Mouse (Mus musculus): ENCODE measurements around the gene Tas1r2.
A peak's percentile ranks its signal among the peaks of the same experiment; 100 is the strongest.

Gene Tas1r2

GRCm38 (mm10) chr4:139638356-139638755 is 15.0 kb upstream of the Tas1r2 start:
- no peak for DNase-seq (ENCODE audit: low spot score in 2 of 2)

GRCm38 (mm10) chr4:139639801-139640200 is 13.5 kb upstream of the Tas1r2 start:
- DNase-seq (ENCODE audit: low spot score in 2 of 2): no peak

DNA sequence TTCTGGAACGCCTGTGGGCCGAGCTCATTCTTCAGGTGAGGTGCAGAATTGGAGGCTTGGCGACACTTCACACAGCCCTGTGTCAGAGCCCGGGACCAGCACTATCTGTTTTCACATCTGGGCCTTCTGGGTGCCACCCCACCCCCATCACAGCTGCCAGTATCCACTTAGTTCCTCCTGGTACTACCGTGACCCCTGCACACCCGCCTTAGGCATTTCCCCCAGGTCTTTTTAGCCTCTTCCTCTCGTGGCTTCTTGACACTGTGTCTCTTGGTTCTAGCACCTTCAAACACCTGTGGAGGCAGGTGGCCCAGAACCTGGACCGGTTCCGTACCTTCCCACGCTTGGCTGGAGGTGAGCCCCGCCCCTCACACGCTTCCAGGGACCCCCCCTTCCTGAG is 13.0 kb upstream of the Tas1r2 start:
- no peak for DNase-seq (ENCODE audit: low spot score in 2 of 2)

- DNase-seq (ENCODE audit: low spot score in 2 of 2): no peak
Measured at GRCm38 (mm10) chr4:139640775-139641174, 12.6 kb upstream of the Tas1r2 start.

DNA sequence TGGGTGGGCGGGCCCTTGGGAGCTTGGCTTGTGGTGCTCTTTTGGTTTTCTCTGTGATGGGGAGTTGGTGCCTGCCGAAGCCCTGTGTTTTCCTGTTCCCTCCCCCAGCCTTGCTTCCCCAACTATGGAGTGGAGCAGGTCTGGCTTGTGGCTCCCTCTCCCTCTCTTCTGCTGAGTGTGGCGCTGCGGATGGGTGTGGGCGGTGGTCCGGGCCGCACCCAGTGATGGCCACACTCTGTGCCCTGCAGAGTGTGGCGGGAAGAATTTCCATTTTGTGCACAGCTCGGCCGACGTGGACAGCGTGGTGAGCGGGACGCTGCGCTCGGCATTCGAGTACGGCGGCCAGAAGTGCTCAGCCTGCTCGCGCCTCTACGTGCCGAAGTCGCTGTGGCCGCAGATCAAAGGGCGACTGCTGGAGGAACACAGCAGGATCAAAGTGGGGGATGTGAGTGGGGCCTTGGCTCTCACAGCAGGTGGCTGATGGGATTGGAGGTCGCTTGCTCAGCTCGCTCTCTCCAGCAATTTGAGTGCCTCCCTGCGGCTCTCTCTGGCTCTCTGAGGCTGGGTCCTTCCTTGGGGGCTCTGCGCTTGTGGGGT is 11.4 kb upstream of the Tas1r2 start:
- no peak for DNase-seq (ENCODE audit: low spot score in 2 of 2)

DNA sequence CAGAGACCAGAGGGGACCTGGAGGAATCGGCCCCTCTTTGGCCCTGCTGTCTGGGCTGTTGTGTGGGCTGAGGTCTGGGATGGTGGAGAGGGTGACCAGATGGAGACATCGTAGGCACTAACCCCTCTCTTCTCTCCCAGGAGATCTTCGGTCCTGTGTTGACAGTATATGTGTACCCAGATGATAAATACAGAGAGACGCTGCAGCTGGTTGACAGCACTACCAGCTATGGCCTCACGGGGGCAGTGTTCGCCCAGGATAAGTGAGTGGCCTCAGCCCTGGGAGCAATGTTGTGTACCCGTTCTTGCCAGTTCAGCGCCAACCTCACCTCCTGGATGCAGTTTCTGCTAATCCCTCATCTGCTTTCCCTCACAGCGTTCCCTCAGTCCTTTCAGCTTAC is 9.4 kb upstream of the Tas1r2 start:
- peak; percentile 75 to 91 for DNase-seq (ENCODE audit: low spot score in 2 of 2)

DNA sequence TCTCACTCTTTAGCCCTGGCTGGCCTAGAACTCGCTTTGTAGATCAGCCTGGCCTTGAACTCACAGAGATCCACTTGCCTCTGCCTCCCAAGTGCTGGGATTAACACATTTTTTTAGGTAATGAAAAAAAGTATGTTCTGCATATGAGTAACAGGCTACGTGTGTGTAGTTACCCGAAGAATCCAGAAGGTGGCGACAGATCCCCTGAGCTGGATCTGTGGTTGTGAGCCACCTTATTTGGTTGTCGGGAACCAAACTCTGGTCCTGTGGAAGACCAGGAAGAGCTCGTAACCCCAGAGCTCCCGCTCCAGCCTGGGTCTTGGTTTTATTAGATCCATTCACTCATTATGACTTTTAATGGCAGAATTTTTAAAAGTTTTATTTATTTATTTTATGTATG is 6.4 kb upstream of the Tas1r2 start:
- DNase-seq (ENCODE audit: low spot score in 2 of 2): no peak

DNA sequence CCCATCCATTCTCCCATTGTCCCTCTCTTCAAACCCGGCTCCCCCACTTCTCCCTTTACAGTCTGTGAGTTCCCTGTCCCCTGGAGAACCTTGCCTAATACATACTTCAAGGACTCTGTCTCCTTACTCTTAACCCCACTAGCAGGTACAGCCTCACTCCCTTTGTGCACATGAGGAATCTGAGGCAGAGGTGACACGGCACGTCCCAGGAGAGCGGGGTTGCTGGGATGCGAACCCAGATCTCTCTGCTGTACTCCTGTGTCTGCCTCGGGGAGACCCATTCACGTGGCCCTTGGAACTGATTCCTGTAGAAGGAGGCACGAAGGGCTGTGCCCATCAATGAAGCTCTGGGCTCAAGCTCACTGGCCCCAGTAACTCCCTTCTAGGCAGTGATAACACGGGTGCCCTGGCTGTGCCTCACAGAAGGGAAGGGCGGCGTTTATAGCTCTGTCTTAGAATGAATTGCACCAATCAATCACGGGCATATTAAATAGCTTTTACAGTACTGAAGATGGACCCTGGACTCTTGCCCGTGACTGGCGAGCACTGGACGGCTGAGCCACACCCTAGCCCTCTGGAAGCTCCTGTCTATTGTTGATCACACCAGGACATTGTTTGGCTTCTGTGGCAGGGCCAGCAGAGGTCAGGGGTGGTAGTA is 3.1 kb upstream of the Tas1r2 start:
- DNase-seq (ENCODE audit: low spot score in 2 of 2): no peak

DNA sequence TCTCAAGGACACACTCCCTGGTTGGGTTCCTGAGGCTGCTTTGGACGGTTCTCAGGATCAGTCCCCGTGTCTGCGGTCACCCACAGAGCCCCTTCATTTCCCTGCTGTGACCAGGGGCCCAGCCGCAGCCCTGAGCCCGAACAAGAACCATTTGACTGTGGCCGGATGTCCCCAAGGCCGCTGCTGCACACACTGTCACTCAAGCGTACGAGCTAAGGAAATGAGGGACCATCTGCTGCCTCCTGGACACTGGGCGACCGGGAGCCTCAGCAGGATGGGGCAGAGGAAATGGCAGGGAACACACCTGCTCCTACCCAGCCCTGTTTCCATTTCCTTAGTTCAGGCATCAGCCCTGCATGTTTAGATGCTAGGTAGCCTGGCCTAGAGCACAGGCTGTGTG is 2.4 kb upstream of the Tas1r2 start:
- no peak for DNase-seq (ENCODE audit: low spot score in 2 of 2)

GRCm38 (mm10) chr4:139661897-139662296 is 8.6 kb downstream of the Tas1r2 start:
- no peak for DNase-seq (ENCODE audit: low spot score in 2 of 2)

DNA sequence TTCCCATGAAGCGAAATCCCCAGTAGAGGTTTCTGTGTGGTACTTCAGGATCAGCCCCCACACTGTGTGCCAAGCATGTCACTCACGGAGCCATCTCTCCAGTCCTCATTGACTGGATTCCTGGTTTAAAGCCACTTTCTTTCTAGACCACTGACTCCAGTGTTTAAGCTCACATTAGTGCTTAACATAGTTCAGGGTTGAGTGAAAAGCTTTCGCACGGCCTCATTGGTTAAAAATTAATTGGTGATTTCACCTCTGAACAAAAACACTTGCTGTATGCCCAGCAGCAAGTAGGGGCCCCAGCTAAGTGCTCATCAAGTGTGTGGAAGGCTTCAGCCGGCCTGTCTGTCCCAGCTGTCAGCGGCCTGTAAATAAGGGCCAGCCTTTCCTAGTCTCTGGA is 14.3 kb downstream of the Tas1r2 start:
- DNase-seq (ENCODE audit: low spot score in 2 of 2): no peak

DNA sequence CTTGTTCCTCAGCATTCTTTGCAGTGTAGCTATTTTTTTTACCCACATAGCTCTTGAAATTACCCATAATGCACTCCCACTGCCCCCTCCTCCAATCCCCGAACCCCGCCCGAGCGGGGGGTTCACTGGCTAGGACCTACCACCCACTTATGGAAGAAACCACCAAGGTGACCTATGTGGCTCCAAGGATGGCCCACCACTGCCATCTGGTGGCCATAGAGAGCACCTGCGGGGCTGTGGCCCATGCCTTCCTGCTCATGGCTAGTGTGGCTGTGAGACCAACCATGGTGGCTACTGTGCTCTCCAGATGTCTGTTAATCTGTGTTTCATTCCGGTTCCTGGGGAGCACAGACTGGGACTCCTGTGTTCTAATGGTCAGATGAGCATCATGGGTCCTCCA is 16.5 kb downstream of the Tas1r2 start:
- peak; percentile 36 to 79 for DNase-seq (ENCODE audit: low spot score in 2 of 2)

DNA sequence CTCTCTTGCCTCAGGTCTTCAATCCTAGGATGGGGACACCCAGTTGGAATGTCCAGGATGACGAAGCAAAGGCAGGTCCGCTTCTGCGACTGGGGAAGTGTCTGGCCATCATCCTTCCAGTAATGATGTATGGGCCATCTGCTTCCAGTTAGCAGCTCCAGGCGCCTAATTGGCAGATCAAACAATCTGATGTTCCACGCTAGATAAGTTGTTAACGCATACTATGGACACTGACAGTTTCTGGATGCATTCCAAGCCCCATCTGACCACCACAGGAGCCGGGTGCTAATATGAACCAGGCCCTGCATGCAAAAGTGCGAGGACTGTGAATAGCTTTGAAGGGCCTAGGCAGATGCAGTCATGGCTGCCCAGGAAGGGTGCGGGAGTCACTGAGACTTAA is 22.4 kb downstream of the Tas1r2 start:
- DNase-seq (ENCODE audit: low spot score in 2 of 2): no peak

GRCm38 (mm10) chr4:139683728-139684638 is 30.6 kb downstream of the Tas1r2 start:
- peak in 1 of 2 experiments; percentile 66 for DNase-seq (ENCODE audit: low spot score in 2 of 2)

DNA sequence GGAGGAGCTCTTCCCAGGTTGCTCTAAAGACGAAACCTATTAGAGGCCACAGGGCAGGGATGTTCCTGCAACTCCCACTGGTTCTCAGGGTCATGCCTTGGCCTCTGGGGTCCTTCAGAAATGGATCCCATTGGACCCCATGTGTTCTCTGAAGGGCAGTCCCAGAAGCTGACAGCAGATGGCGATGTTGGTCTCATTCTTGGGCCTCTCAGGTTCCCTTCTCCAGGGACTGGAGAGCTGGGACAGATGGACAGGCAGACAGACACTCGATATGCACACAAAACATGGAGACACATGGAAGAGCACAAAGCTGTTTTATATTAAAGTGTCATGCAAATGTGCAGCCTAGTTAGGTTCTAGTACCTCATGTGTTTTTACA is 31.3 kb downstream of the Tas1r2 start:
- DNase-seq (ENCODE audit: low spot score in 2 of 2): peak; percentile 40 to 75

GRCm38 (mm10) chr4:139688058-139688457 is 34.7 kb downstream of the Tas1r2 start:
- DNase-seq (ENCODE audit: low spot score in 2 of 2): no peak

DNA sequence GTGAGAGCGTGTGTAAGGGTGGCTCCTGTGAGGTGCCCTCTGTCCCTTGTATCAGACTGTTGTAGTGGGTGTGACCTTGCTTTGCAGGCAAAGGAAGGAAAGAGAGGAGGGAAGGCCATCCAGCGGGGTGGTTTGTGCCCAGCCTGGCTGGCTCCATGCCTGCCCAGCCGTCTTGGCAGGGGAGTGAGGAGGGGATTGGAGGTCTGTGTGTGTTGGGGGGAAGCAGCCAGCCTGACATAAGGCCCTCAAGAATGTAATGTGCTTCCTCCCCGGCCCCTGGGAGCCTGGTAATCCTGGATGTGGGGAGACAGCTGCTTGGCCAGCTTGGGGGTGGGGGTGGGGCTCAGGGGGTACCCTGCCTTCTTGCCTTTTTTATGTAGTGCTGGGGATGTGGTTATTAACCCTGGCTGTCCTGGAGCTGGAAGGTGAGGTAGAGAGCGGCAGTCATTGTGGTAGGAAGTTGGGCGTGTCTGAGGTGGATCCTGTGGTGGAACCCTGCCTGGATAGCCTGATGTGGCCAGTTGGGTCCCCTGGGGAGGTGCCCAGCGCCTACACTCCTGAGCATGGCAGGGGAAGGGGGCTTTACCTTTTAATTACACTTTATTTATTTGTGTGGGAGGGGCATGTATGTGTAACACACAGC is 36.4 kb downstream of the Tas1r2 start:
- no peak for DNase-seq (ENCODE audit: low spot score in 2 of 2)

DNA sequence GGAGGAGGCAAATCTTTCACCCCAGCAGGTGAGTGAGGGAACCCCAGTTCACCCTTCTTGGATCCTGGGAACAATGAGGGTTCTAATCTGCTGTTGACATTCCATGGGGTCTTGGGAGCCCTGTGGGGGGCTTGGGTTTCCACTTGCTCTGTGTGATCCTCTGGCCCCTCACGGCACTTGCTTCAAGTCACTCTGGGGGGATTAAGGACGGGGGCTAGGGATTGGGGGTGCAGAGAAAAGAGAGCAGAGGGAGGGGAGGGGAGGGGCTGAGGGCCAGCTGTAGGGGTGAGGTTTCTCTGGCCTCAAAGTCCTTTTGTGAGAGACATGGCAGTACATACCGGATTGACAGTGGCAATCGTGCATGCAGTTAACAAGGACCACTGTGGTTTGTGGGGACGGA is 40.0 kb downstream of the Tas1r2 start:
- no peak for DNase-seq (ENCODE audit: low spot score in 2 of 2)

DNA sequence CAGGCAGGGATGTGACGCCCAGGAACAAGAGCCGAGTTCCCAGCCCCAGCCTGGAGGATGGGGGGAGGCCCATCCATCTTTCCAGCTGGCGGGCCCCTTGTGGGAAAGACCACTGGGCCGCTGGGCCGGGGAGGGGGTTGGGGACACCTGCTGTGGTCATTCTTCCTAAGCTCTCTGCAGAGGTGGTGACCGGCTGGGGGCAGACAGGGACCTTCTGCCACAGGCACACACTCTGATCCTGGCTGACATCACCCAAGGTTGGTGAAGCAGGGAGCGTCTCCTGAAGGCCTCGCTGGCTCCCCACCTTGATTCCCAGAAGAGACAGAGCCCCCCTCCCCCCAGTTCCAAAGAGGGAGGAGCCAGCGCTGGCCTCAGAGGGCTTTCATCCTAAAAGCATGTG is 44.4 kb downstream of the Tas1r2 start:
- no peak for DNase-seq (ENCODE audit: low spot score in 2 of 2)

DNA sequence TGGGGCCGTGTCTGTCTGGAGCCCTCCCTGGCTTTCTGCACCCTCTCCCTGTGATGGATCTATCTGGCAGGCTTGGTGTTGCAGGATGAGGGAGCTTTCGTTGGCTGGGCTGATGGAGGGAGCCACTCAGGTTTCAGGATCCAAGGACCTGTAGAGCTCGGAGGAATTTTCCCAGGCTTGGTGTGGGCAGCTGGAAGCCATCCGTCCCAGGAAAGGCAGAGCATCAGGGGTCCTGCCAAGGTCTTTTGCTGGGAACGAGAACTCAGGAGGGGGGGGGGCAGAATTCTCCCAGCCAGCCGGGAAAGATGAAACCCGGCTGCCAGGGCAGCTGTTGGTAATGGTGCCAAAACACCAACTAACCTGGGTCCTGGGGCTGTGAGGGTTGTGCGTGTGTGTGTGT is 45.3 kb downstream of the Tas1r2 start:
- DNase-seq (ENCODE audit: low spot score in 2 of 2): no peak

DNA sequence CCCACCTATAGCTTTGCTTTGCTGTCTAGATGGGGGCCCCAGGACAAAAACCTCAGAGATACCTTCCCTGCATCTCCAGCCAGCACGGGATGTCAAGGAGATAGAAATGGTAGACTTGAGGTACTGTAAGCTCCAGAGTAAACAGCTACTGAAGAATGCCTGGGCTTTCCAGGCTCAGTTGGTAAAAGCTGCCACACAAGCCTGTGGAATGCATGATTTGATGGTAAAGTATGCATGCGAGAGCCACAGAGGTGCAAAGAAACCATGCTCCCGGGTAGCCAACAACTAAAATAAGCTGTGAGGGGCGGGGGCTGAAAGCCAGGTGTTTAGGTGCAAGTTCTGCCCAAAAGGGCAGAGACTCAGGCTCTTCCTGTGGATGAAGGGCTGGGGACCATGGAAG is 49.6 kb downstream of the Tas1r2 start:
- DNase-seq (ENCODE audit: low spot score in 2 of 2): no peak

DNA sequence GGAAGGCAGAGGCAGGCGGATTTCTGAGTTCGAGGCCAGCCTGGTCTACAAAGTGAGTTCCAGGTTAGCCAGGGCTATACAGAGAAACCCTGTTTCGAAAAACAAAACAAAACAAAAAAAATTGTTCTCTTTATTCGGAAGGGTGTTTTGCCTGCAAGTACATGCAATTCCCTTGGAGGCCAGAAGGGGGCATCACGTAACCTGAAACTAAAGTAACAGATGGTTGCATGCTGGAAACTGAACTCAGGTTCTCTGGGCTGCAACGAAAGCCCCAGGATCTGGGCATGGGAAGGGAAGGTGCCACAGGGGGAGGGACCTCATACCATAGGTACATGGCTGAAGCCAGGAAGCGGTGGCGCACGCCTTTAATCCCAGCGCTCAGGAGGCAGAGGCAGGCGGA is 50.1 kb downstream of the Tas1r2 start:
- DNase-seq (ENCODE audit: low spot score in 2 of 2): no peak

Data from spleen, postnatal 4 days (tissue).